Mouse (Mus musculus) ES-Bruce4 (cell line): ENCODE measurements around the gene Shh.

Experiments
- CTCF ChIP-seq: IDR thresholded peaks from one replicate; pipeline ENCODE4 v1.8.1; 2011; ENCODE audit warnings: low read depth, low read length
- POLR2A ChIP-seq: IDR thresholded peaks from one replicate; pipeline ENCODE4 v1.8.1; 2011; ENCODE audit warnings: low read length; ENCODE audit not compliant: insufficient read depth

DNA sequence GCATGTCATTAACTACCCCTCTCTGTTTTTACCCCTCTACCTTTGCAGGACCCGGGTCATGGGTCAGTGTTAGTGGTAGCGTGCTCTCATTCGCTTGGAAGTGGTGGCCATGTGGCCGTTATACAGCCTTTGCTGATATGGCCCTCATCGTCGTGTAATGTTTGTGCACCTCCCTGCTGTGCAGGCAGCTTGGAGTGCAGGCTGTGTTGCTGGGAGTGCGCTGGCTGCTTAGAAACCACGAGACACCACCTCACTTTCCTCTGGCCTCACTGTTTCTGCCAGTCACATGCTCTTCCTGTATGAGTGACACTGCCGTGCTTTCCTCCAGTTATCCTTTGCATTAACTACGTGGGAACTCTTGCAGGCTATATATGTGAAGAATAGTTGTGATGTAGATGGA lies 48.3 kb downstream of the Shh start:
- TF ChIP-seq CTCF (no peak), POLR2A (no peak)
